Mouse (Mus musculus) kidney, embryonic 16.5 days (tissue): ENCODE results near the gene C87436. TPM values are rescaled to one million over a fixed set of nuclear protein-coding genes. Genes with fewer than 3 reads are reported as not detected.

Experiments
- ATAC-seq: fragments of 200-750 bp; cut with Nextera tagmentation; 2 replicates; pipeline ENCODE4 v1.8.0; 2017; ENCODE audit warnings: moderate TSS enrichment; ENCODE audit not compliant: low FRiP score, low TSS enrichment
- H3K27ac ChIP-seq: fragments of 300-500 bp; sonication (generic); 2 replicates; pipeline ENCODE4 v1.5.1; 2014; ENCODE audit warnings: low read length
- H3K27me3 ChIP-seq: fragments of 300-500 bp; sonication (generic); 2 replicates; pipeline ENCODE4 v1.6.1; 2014; ENCODE audit warnings: low read length, control low read depth, mixed read lengths; ENCODE audit not compliant: insufficient read depth
- H3K36me3 ChIP-seq: fragments of 300-500 bp; sonication (generic); 2 replicates; pipeline ENCODE4 v1.6.1; 2014; ENCODE audit warnings: low read length, control low read depth, mixed read lengths; ENCODE audit not compliant: insufficient read depth
- H3K4me1 ChIP-seq: fragments of 300-500 bp; sonication (generic); 2 replicates; pipeline ENCODE4 v1.6.1; 2014; ENCODE audit warnings: low read length, control low read depth, mixed read lengths; ENCODE audit not compliant: insufficient read depth
- H3K4me2 ChIP-seq: fragments of 300-500 bp; sonication (generic); replicated peaks from 2 replicates; pipeline ENCODE4 v1.6.1; 2014; ENCODE audit warnings: low read depth, low read length
- H3K4me3 ChIP-seq: fragments of 300-500 bp; sonication (generic); 2 replicates; pipeline ENCODE4 v1.5.1; 2014; ENCODE audit warnings: mild to moderate bottlenecking, low read length
- H3K9ac ChIP-seq: fragments of 300-500 bp; sonication (generic); replicated peaks from 2 replicates; pipeline ENCODE4 v1.6.1; 2014; ENCODE audit warnings: low read length
- H3K9me3 ChIP-seq: fragments of 300-500 bp; sonication (generic); 2 replicates; pipeline ENCODE4 v1.6.1; 2016; ENCODE audit warnings: low read length, control low read depth
- WGBS: fragments of 180-500 bp; shearing (Covaris S2); extraction: QIAGEN DNeasy Blood & Tissue Kit; methylation state at CpG from one replicate; pipeline ENCODE4 v1.1.7; 2014; 5-methylcytosine and 5-hydroxymethylcytosine counted together
- polyA plus RNA-seq: library from polyadenylated mRNA; unstranded; fragments of >200 nt; fragmentation: Nextera tagmentation; extraction: Ambion mirVana; gene quantifications from 2 replicates; pipeline ENCODE4 v1.2.1, GENCODE M21; 2015

The C87436 gene
- 22.0 and 28.4 TPM in 2 replicates for polyA plus RNA-seq

- peaks cover 8% of the 10 kb centered on the region for H3K4me1 ChIP-seq
- no peaks in the 10 kb centered on the region for H3K9me3 ChIP-seq
- ATAC-seq: peak; percentile 94
- peak within 1 kb of the TSS; percentile 94 for H3K27ac ChIP-seq
- H3K4me3 ChIP-seq: peak within 1 kb of the TSS; percentile 64
- WGBS: under 1% methylated on average over 59 of the region's 59 CpGs
- peak within 1 kb of the TSS; percentile 86 for H3K9ac ChIP-seq
- H3K27me3 ChIP-seq: no peaks in the 10 kb centered on the region
- H3K4me2 ChIP-seq: peak within 1 kb of the TSS; percentile 79
- H3K36me3 ChIP-seq: peaks cover 24% of the 10 kb centered on the region
Observed at GRCm38 (mm10) chr6:86438272-86439118, at the start of gene C87436. C87436 (plus strand) TSS chr6:86438374.

- 80% methylated on average over 18 of the region's 18 CpGs for WGBS
- no peak overlapping the region for H3K4me2 ChIP-seq
- H3K27ac ChIP-seq: peak overlapping the region; percentile 83
- no peak for ATAC-seq
- no peaks in the 10 kb centered on the region for H3K4me1 ChIP-seq
- H3K27me3 ChIP-seq: no peaks in the 10 kb centered on the region
- H3K36me3 ChIP-seq: peaks cover 45% of the 10 kb centered on the region
- no peak overlapping the region for H3K9ac ChIP-seq
- no peak overlapping the region for H3K4me3 ChIP-seq
- H3K9me3 ChIP-seq: no peaks in the 10 kb centered on the region
Observed at GRCm38 (mm10) chr6:86388461-86388860, 49.7 kb upstream of the C87436 start.

GRCm38 (mm10) chr6:86391326-86391725 lies 46.8 kb upstream of the C87436 start:
- H3K4me1 ChIP-seq: peaks cover 16% of the 10 kb centered on the region
- no peak overlapping the region for H3K9ac ChIP-seq
- H3K9me3 ChIP-seq: no peaks in the 10 kb centered on the region
- H3K4me3 ChIP-seq: no peak overlapping the region
- WGBS: 96% methylated on average over 5 of the region's 5 CpGs
- no peaks in the 10 kb centered on the region for H3K27me3 ChIP-seq
- no peak overlapping the region for H3K27ac ChIP-seq
- H3K36me3 ChIP-seq: peaks cover 52% of the 10 kb centered on the region
- no peak for ATAC-seq
- H3K4me2 ChIP-seq: no peak overlapping the region

- Histone ChIP-seq H3K9me3 (no peaks in the 10 kb centered on the region), H3K27me3 (no peaks in the 10 kb centered on the region), H3K36me3 (peaks cover 48% of the 10 kb centered on the region), H3K4me2 (no peak overlapping the region), H3K4me1 (peaks cover 23% of the 10 kb centered on the region), H3K4me3 (no peak overlapping the region), H3K9ac (no peak overlapping the region), H3K27ac (no peak overlapping the region)
- ATAC-seq: no peak
- 100% methylated on average over 1 of the region's 1 CpGs for WGBS
Observed at GRCm38 (mm10) chr6:86393187-86393586, 45.0 kb upstream of the C87436 start.

- ATAC-seq: no peak
- Histone ChIP-seq H3K27me3 (no peaks in the 10 kb centered on the region; the same call in 1 of the 2 replicates), H3K9ac (no peak overlapping the region), H3K4me3 (no peak overlapping the region), H3K9me3 (no peaks in the 10 kb centered on the region), H3K4me2 (no peak overlapping the region), H3K36me3 (peaks cover 38% of the 10 kb centered on the region), H3K27ac (no peak overlapping the region), H3K4me1 (peaks cover 23% of the 10 kb centered on the region)
- 87% methylated on average over 17 of the region's 17 CpGs for WGBS
Observed at GRCm38 (mm10) chr6:86394078-86394720, 44.0 kb upstream of the C87436 start.

GRCm38 (mm10) chr6:86395021-86395420 lies 43.2 kb upstream of the C87436 start:
- H3K4me3 ChIP-seq: no peak overlapping the region
- no peak for ATAC-seq
- H3K36me3 ChIP-seq: peaks cover 30% of the 10 kb centered on the region
- WGBS: 93% methylated on average over 9 of the region's 9 CpGs
- peaks cover 23% of the 10 kb centered on the region for H3K4me1 ChIP-seq
- no peaks in the 10 kb centered on the region; the same call in 1 of the 2 replicates for H3K27me3 ChIP-seq
- H3K4me2 ChIP-seq: peak overlapping the region; percentile 79; the same call in 1 of the 2 replicates
- no peaks in the 10 kb centered on the region for H3K9me3 ChIP-seq
- H3K27ac ChIP-seq: no peak overlapping the region
- H3K9ac ChIP-seq: no peak overlapping the region

GRCm38 (mm10) chr6:86395969-86396368 lies 42.2 kb upstream of the C87436 start:
- Histone ChIP-seq H3K36me3 (peaks cover 20% of the 10 kb centered on the region), H3K9ac (peak overlapping the region; percentile 80), H3K4me1 (peaks cover 26% of the 10 kb centered on the region), H3K4me3 (peak overlapping the region; percentile 80), H3K27me3 (no peaks in the 10 kb centered on the region; the same call in 1 of the 2 replicates), H3K27ac (no peak overlapping the region), H3K4me2 (peak overlapping the region; percentile 79), H3K9me3 (no peaks in the 10 kb centered on the region)
- ATAC-seq: no peak
- 27% methylated on average over 10 of the region's 10 CpGs for WGBS

- H3K4me1 ChIP-seq: peaks cover 26% of the 10 kb centered on the region
- peak within 1 kb of the TSS; percentile 80 for H3K4me3 ChIP-seq
- no peaks in the 10 kb centered on the region; the same call in 1 of the 2 replicates for H3K27me3 ChIP-seq
- H3K9me3 ChIP-seq: no peaks in the 10 kb centered on the region
- H3K4me2 ChIP-seq: peak within 1 kb of the TSS; percentile 79
- H3K36me3 ChIP-seq: peaks cover 13% of the 10 kb centered on the region
- H3K9ac ChIP-seq: peak within 1 kb of the TSS; percentile 80
- 0% methylated on average over 51 of the region's 51 CpGs for WGBS
- peak; percentile 95 for ATAC-seq
- peak within 1 kb of the TSS; percentile 81 for H3K27ac ChIP-seq
Observed at GRCm38 (mm10) chr6:86396581-86397256, 41.5 kb upstream of the C87436 start, which contains the start of gene Pcyox1. Pcyox1 (minus strand) TSS chr6:86397154.

- Histone ChIP-seq H3K4me2 (peak overlapping the region; percentile 79), H3K9me3 (no peaks in the 10 kb centered on the region), H3K9ac (peak overlapping the region; percentile 80), H3K36me3 (peaks cover 8% of the 10 kb centered on the region), H3K4me3 (peak overlapping the region; percentile 80), H3K4me1 (peaks cover 26% of the 10 kb centered on the region), H3K27me3 (no peaks in the 10 kb centered on the region; the same call in 1 of the 2 replicates), H3K27ac (peak overlapping the region; percentile 21)
- WGBS: 5% methylated on average over 14 of the region's 14 CpGs
- ATAC-seq: no peak
Observed at GRCm38 (mm10) chr6:86397257-86397980, 40.8 kb upstream of the C87436 start.
